Mouse (Mus musculus): Measurements from ENCODE around the gene Cenps. TPM values are rescaled to one million over a fixed set of nuclear protein-coding genes. Genes with fewer than 3 reads are reported as not detected.
"Not testable (repeated sequence)": the region's sequence is repeated elsewhere in the genome, so short reads cannot be mapped to it uniquely, and the experiment has no call there.

Cenps gene
- polyA plus RNA-seq, 1 experiment from 2014 or later = 53.1 TPM

- Histone ChIP-seq H3K4me2 (no peak overlapping the region), H3K27me3 (ENCODE audit: control insufficient read depth, insufficient read depth, low read length) (no peaks in the 10 kb centered on the region; the same call in 1 of the 2 replicates), H3K9me3 (ENCODE audit: control insufficient read depth, low read length) (no peaks in the 10 kb centered on the region), H3K27ac (ENCODE audit: low read depth, low read length) (no peak overlapping the region), H3K36me3 (ENCODE audit: control insufficient read depth, insufficient read depth, low read length) (no peaks in the 10 kb centered on the region), H3K9ac (ENCODE audit: low read length) (no peak overlapping the region), H3K4me1 (ENCODE audit: control insufficient read depth, insufficient read depth, low read length) (0 out of 2 replicates have a peak, but pooled peaks cover 2% of the 10 kb centered on the region), H3K4me3 (ENCODE audit: low read depth, low read length) (no peak overlapping the region)
- 68% methylated on average over 5 of the region's 5 CpGs for WGBS
- ATAC-seq (ENCODE audit: low FRiP score) (no peak), DNase-seq (ENCODE audit: low spot score, missing footprints) (no peak)
Measured at GRCm38 (mm10) chr4:149123432-149123831, 14.0 kb downstream of the Cenps start.

- whole genome bisulfite sequencing = 83% methylated on average over 12 of the region's 12 CpGs
- H3K4me2 ChIP-seq; H3K27me3 ChIP-seq (ENCODE audit: control insufficient read depth, insufficient read depth, low read length); H3K36me3 ChIP-seq (ENCODE audit: control insufficient read depth, insufficient read depth, low read length); H3K9me3 ChIP-seq (ENCODE audit: control insufficient read depth, low read length); DNase-seq (ENCODE audit: low spot score, missing footprints); ATAC-seq (ENCODE audit: low FRiP score); H3K27ac ChIP-seq (ENCODE audit: low read depth, low read length); H3K4me1 ChIP-seq (ENCODE audit: control insufficient read depth, insufficient read depth, low read length); H3K9ac ChIP-seq (ENCODE audit: low read length); H3K4me3 ChIP-seq (ENCODE audit: low read depth, low read length): not testable (repeated sequence)
Measured at GRCm38 (mm10) chr4:149119978-149120562, 17.4 kb downstream of the Cenps start.

- peak within 1 kb of the TSS; percentile 92 for H3K4me2 ChIP-seq
- H3K4me1 ChIP-seq (ENCODE audit: control insufficient read depth, insufficient read depth, low read length) = peaks cover 12% of the 10 kb centered on the region
- under 1% methylated on average over 35 of the region's 35 CpGs for WGBS
- ATAC-seq (ENCODE audit: low FRiP score) (peak; percentile 86), DNase-seq (ENCODE audit: low spot score, missing footprints) (peak; percentile 98)
- no peak within 1 kb of the TSS for H3K27ac ChIP-seq (ENCODE audit: low read depth, low read length)
- peak within 1 kb of the TSS; percentile 82 for H3K9ac ChIP-seq (ENCODE audit: low read length)
- no peaks in the 10 kb centered on the region for H3K27me3 ChIP-seq (ENCODE audit: control insufficient read depth, insufficient read depth, low read length)
- H3K36me3 ChIP-seq (ENCODE audit: control insufficient read depth, insufficient read depth, low read length) = no peaks in the 10 kb centered on the region
- no peaks in the 10 kb centered on the region for H3K9me3 ChIP-seq (ENCODE audit: control insufficient read depth, low read length)
- peak within 1 kb of the TSS; percentile 73 for H3K4me3 ChIP-seq (ENCODE audit: low read depth, low read length)
Measured at GRCm38 (mm10) chr4:149103875-149104561, 33.4 kb downstream of the Cenps start, which contains the start of gene Dffa. Gene Dffa (plus strand): TSS chr4:149104146.

GRCm38 (mm10) chr4:149101456-149101855 lies 36.0 kb downstream of the Cenps start:
- Histone ChIP-seq H3K4me1 (ENCODE audit: control insufficient read depth, insufficient read depth, low read length) (peaks cover 24% of the 10 kb centered on the region), H3K9ac (ENCODE audit: low read length) (no peak overlapping the region), H3K4me2 (no peak overlapping the region), H3K4me3 (ENCODE audit: low read depth, low read length) (no peak overlapping the region), H3K9me3 (ENCODE audit: control insufficient read depth, low read length) (no peaks in the 10 kb centered on the region), H3K36me3 (ENCODE audit: control insufficient read depth, insufficient read depth, low read length) (no peaks in the 10 kb centered on the region), H3K27me3 (ENCODE audit: control insufficient read depth, insufficient read depth, low read length) (no peaks in the 10 kb centered on the region), H3K27ac (ENCODE audit: low read depth, low read length) (no peak overlapping the region)
- DNase-seq (ENCODE audit: low spot score, missing footprints) = no peak
- no peak for ATAC-seq (ENCODE audit: low FRiP score)
- 92% methylated on average over 3 of the region's 3 CpGs for WGBS

- not testable (repeated sequence) for H3K27me3 ChIP-seq (ENCODE audit: control insufficient read depth, insufficient read depth, low read length); H3K9ac ChIP-seq (ENCODE audit: low read length); H3K27ac ChIP-seq (ENCODE audit: low read depth, low read length); H3K4me3 ChIP-seq (ENCODE audit: low read depth, low read length); H3K36me3 ChIP-seq (ENCODE audit: control insufficient read depth, insufficient read depth, low read length); H3K9me3 ChIP-seq (ENCODE audit: control insufficient read depth, low read length); DNase-seq (ENCODE audit: low spot score, missing footprints); H3K4me2 ChIP-seq; ATAC-seq (ENCODE audit: low FRiP score)
- WGBS = 92% methylated on average over 12 of the region's 12 CpGs
- peaks cover 24% of the 10 kb centered on the region for H3K4me1 ChIP-seq (ENCODE audit: control insufficient read depth, insufficient read depth, low read length)
Measured at GRCm38 (mm10) chr4:149100449-149100848, 37.0 kb downstream of the Cenps start.

GRCm38 (mm10) chr4:149099369-149100017 lies 37.9 kb downstream of the Cenps start, which contains the start of gene Pex14:
Gene Pex14 (minus strand): TSS chr4:149099876.
- Histone ChIP-seq H3K27ac (ENCODE audit: low read depth, low read length) (0 out of 2 replicates have a peak within 1 kb of the TSS, but pooled peaks have one; percentile 11), H3K9me3 (ENCODE audit: control insufficient read depth, low read length) (no peaks in the 10 kb centered on the region), H3K4me1 (ENCODE audit: control insufficient read depth, insufficient read depth, low read length) (peaks cover 18% of the 10 kb centered on the region), H3K4me3 (ENCODE audit: low read depth, low read length) (peak within 1 kb of the TSS; percentile 98), H3K36me3 (ENCODE audit: control insufficient read depth, insufficient read depth, low read length) (no peaks in the 10 kb centered on the region), H3K4me2 (peak within 1 kb of the TSS; percentile 76), H3K27me3 (ENCODE audit: control insufficient read depth, insufficient read depth, low read length) (no peaks in the 10 kb centered on the region), H3K9ac (ENCODE audit: low read length) (peak within 1 kb of the TSS; percentile 89)
- under 1% methylated on average over 43 of the region's 50 CpGs for WGBS
- peak; percentile 97 for DNase-seq (ENCODE audit: low spot score, missing footprints)
- ATAC-seq (ENCODE audit: low FRiP score) = peak; percentile 85

GRCm38 (mm10) chr4:149098571-149098970 lies 38.9 kb downstream of the Cenps start:
- DNase-seq (ENCODE audit: low spot score, missing footprints) (no peak), ATAC-seq (ENCODE audit: low FRiP score) (no peak)
- peak overlapping the region; percentile 76 for H3K4me2 ChIP-seq
- peaks cover 15% of the 10 kb centered on the region for H3K4me1 ChIP-seq (ENCODE audit: control insufficient read depth, insufficient read depth, low read length)
- 26% methylated on average over 11 of the region's 11 CpGs for WGBS
- no peaks in the 10 kb centered on the region for H3K27me3 ChIP-seq (ENCODE audit: control insufficient read depth, insufficient read depth, low read length)
- H3K36me3 ChIP-seq (ENCODE audit: control insufficient read depth, insufficient read depth, low read length) = no peaks in the 10 kb centered on the region
- peak overlapping the region; percentile 89 for H3K9ac ChIP-seq (ENCODE audit: low read length)
- H3K9me3 ChIP-seq (ENCODE audit: control insufficient read depth, low read length) = no peaks in the 10 kb centered on the region
- H3K4me3 ChIP-seq (ENCODE audit: low read depth, low read length) = peak overlapping the region; percentile 98
- H3K27ac ChIP-seq (ENCODE audit: low read depth, low read length) = no peak overlapping the region

GRCm38 (mm10) chr4:149097956-149098355 lies 39.5 kb downstream of the Cenps start:
- H3K4me2 ChIP-seq = no peak overlapping the region
- H3K4me1 ChIP-seq (ENCODE audit: control insufficient read depth, insufficient read depth, low read length) = peaks cover 15% of the 10 kb centered on the region
- no peaks in the 10 kb centered on the region for H3K9me3 ChIP-seq (ENCODE audit: control insufficient read depth, low read length)
- H3K27me3 ChIP-seq (ENCODE audit: control insufficient read depth, insufficient read depth, low read length) = no peaks in the 10 kb centered on the region
- no peak overlapping the region for H3K4me3 ChIP-seq (ENCODE audit: low read depth, low read length)
- no peak for ATAC-seq (ENCODE audit: low FRiP score)
- WGBS = 80% methylated on average over 3 of the region's 3 CpGs
- H3K9ac ChIP-seq (ENCODE audit: low read length) = no peak overlapping the region
- DNase-seq (ENCODE audit: low spot score, missing footprints) = no peak
- H3K36me3 ChIP-seq (ENCODE audit: control insufficient read depth, insufficient read depth, low read length) = no peaks in the 10 kb centered on the region
- H3K27ac ChIP-seq (ENCODE audit: low read depth, low read length) = no peak overlapping the region

GRCm38 (mm10) chr4:149091364-149091763 lies 46.1 kb downstream of the Cenps start:
- H3K4me3 ChIP-seq (ENCODE audit: low read depth, low read length) = no peak overlapping the region
- ATAC-seq (ENCODE audit: low FRiP score) = no peak
- WGBS = 92% methylated on average over 8 of the region's 8 CpGs

More at GRCm38 (mm10) chr4:149091364-149091763, 46.1 kb downstream of the Cenps start:
- Histone ChIP-seq H3K27ac (ENCODE audit: low read depth, low read length) (no peak overlapping the region), H3K27me3 (ENCODE audit: control insufficient read depth, insufficient read depth, low read length) (no peaks in the 10 kb centered on the region), H3K9ac (ENCODE audit: low read length) (no peak overlapping the region), H3K36me3 (ENCODE audit: control insufficient read depth, insufficient read depth, low read length) (no peaks in the 10 kb centered on the region; the same call in 1 of the 2 replicates), H3K4me2 (no peak overlapping the region), H3K9me3 (ENCODE audit: control insufficient read depth, low read length) (no peaks in the 10 kb centered on the region), H3K4me1 (ENCODE audit: control insufficient read depth, insufficient read depth, low read length) (no peaks in the 10 kb centered on the region)
- DNase-seq (ENCODE audit: low spot score, missing footprints) = no peak

Measured in midbrain, embryonic 11.5 days (tissue).